Mouse (Mus musculus): Measurements from ENCODE around the gene 1700008O03Rik. TPM values are rescaled to one million over a fixed set of nuclear protein-coding genes. Genes with fewer than 3 reads are reported as not detected.

The 1700008O03Rik gene
- polyA plus RNA-seq (2017; shearing (Covaris generic)), result not detected

GRCm38 (mm10) chr7:44385720-44386119, at the start of gene 1700008O03Rik:
Gene 1700008O03Rik (minus strand): TSS chr7:44385820.

GRCm38 (mm10) chr7:44428968-44429521, 43.4 kb upstream of the 1700008O03Rik start, which contains the start of gene Lrrc4b:
Gene Lrrc4b (plus strand): TSS chr7:44429018.

GRCm38 (mm10) chr7:44383980-44384715, 1.5 kb downstream of the 1700008O03Rik start, which contains the start of gene Syt3:
Gene Syt3 (plus strand): TSS chr7:44384102.

Other genes starting within 250 kb of the 1700008O03Rik start
- not detected for gene Klk1b16, start 249.1 kb downstream of the 1700008O03Rik start, polyA plus RNA-seq (2017; shearing (Covaris generic))
- gene Klk1b24, start 197.6 kb downstream of the 1700008O03Rik start, polyA plus RNA-seq (2017; shearing (Covaris generic)), result not detected
- gene Klk1b3, start 187.6 kb downstream of the 1700008O03Rik start, polyA plus RNA-seq (2017; shearing (Covaris generic)), result not detected
- not detected for gene Klk1b4, start 178.4 kb downstream of the 1700008O03Rik start, polyA plus RNA-seq (2017; shearing (Covaris generic))
- gene Klk1b5, start 169.9 kb downstream of the 1700008O03Rik start, polyA plus RNA-seq (2017; shearing (Covaris generic)), result not detected
- 1.0 TPM for gene Klk1, start 160.5 kb downstream of the 1700008O03Rik start, polyA plus RNA-seq (2017; shearing (Covaris generic))
- not detected for gene Gm36864, start 149.6 kb downstream of the 1700008O03Rik start, polyA plus RNA-seq (2017; shearing (Covaris generic))
- 2.1 TPM for gene 1700028J19Rik, start 139.1 kb downstream of the 1700008O03Rik start, polyA plus RNA-seq (2017; shearing (Covaris generic))
- 149 TPM for gene 2410002F23Rik, start 139.1 kb downstream of the 1700008O03Rik start, polyA plus RNA-seq (2017; shearing (Covaris generic))
- not detected for gene Acp4, start 128.4 kb downstream of the 1700008O03Rik start, polyA plus RNA-seq (2017; shearing (Covaris generic))
- not detected for gene Gm15517, start 124.4 kb downstream of the 1700008O03Rik start, polyA plus RNA-seq (2017; shearing (Covaris generic))
- 0.43 TPM for gene Clec11a, start 78.9 kb downstream of the 1700008O03Rik start, polyA plus RNA-seq (2017; shearing (Covaris generic))
- 0.15 TPM for gene Shank1, start 75.6 kb downstream of the 1700008O03Rik start, polyA plus RNA-seq (2017; shearing (Covaris generic))
- 0.22 TPM for gene Syt3, start 1.7 kb downstream of the 1700008O03Rik start, polyA plus RNA-seq (2017; shearing (Covaris generic))
- not detected for gene Lrrc4b, start 43.2 kb upstream of the 1700008O03Rik start, polyA plus RNA-seq (2017; shearing (Covaris generic))
- gene Aspdh, start 79.6 kb upstream of the 1700008O03Rik start, polyA plus RNA-seq (2017; shearing (Covaris generic)), result not detected
- gene Josd2, start 82.2 kb upstream of the 1700008O03Rik start, polyA plus RNA-seq (2017; shearing (Covaris generic)), result 128 TPM
- 160 TPM for gene Emc10, start 110.7 kb upstream of the 1700008O03Rik start, polyA plus RNA-seq (2017; shearing (Covaris generic))
- 2.6 TPM for gene Fam71e1, start 110.8 kb upstream of the 1700008O03Rik start, polyA plus RNA-seq (2017; shearing (Covaris generic))
- gene Mybpc2, start 138.8 kb upstream of the 1700008O03Rik start, polyA plus RNA-seq (2017; shearing (Covaris generic)), result not detected
- 1.8 TPM for gene Spib, start 146.3 kb upstream of the 1700008O03Rik start, polyA plus RNA-seq (2017; shearing (Covaris generic))
- 58.3 TPM for gene Pold1, start 163.0 kb upstream of the 1700008O03Rik start, polyA plus RNA-seq (2017; shearing (Covaris generic))
- 143 TPM for gene Nr1h2, start 168.1 kb upstream of the 1700008O03Rik start, polyA plus RNA-seq (2017; shearing (Covaris generic))
- gene Napsa, start 186.6 kb upstream of the 1700008O03Rik start, polyA plus RNA-seq (2017; shearing (Covaris generic)), result 2.2 TPM
- gene Kcnc3, start 204.8 kb upstream of the 1700008O03Rik start, polyA plus RNA-seq (2017; shearing (Covaris generic)), result not detected